Mouse (Mus musculus): ENCODE results near the gene Hdac11.

DNA sequence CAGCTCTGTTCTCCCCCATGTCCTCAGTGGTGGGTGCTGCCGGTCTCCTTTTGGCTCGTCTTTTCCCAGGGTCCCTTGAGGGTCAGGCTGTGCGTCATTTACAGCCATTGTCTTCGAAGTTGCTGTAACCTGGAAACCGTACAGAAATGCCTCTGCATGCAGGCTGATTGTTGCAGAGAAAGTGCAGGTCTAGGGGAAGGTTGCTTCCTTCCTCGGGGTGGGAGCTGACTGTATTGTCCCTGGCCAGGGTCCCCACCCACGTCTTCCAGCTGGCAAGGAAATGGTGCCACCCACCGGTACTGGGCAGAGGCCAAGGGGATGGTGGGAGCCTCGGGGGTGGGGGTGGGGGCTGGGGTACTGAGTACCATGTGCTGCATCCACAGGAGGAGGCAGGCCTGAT lies 62.0 kb downstream of the Hdac11 start:
- TF ChIP-seq CTCF (IDR thresholded peaks at IDR 0.05; ENCODE audit: extremely low read depth, insufficient read depth, insufficient read length, insufficient replicate concordance), result no peak
- TF ChIP-seq POLR2A (IDR thresholded peaks at IDR 0.05; ENCODE audit: low read depth, low read length), result no peak
